Mouse (Mus musculus) left cerebral cortex, postnatal 10 days (tissue): ENCODE data around the gene Sdk1. TPM values are rescaled to one million over a fixed set of nuclear protein-coding genes. Genes with fewer than 3 reads are reported as not detected.

ENCODE experiments used
- DNase-seq, 2 experiments: peaks; one replicate each; pipeline ENCODE4 v3.0.0; 2021 to 2022; ENCODE audit warnings: low spot score in 2 of 2, mixed read lengths in 1 of 2; ENCODE audit errors: extremely low spot score in 1 of 2
- intact Hi-C: fragments of 180-260 bp; cut with DNase I; formaldehyde crosslinking; loops from one replicate; pipeline ENCODE4 v1.15.1; 2025
- total RNA-seq, 2 experiments: library from RNA; stranded (reverse); gene quantifications; 2 replicates each; pipeline ENCODE4 v1.2.3; 2021

Sdk1 gene
- total RNA-seq, 2 experiments from 2014 or later, result 13.0 to 15.3 TPM

- intact Hi-C loops, result no loop called here
Measured at GRCm38 (mm10) chr5:141311801-141312200, 70.5 kb downstream of the Sdk1 start.

DNA sequence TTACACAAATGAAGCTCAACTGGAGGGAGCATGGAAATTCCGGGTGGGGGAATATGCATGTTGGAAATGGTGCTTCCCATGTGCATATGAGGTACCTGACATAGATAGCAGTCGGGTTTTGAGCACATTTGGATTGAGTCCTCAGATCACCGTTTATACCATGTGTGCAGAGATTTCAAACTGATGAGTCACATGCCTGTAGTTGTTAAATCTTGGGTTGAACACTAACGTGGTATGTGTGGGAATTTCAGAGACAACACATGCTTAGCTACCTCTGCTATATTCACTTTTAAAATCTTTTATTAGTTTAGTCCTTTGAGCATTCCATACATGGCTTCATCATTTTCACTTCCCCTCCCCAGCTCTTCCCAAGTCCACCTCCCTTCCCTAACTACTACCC, 71.0 kb downstream of the Sdk1 start:
- intact Hi-C loops, result no loop called here
- DNase-seq, result no peak

More at GRCm38 (mm10) chr5:141311801-141312200, 70.5 kb downstream of the Sdk1 start:
- no peak for DNase-seq

GRCm38 (mm10) chr5:141317095-141317494, 75.8 kb downstream of the Sdk1 start:
- no peak for DNase-seq
- intact Hi-C loops, result no loop called here

- peak in 1 of 2 experiments; percentile 16 for DNase-seq
- intact Hi-C loops, result no loop called here
Measured at GRCm38 (mm10) chr5:141324910-141325309, 83.6 kb downstream of the Sdk1 start.

GRCm38 (mm10) chr5:141344376-141344775, 103.1 kb downstream of the Sdk1 start:
- intact Hi-C loops, result no loop called here
- peak in 1 of 2 experiments; percentile 25 for DNase-seq

- intact Hi-C loops, result no loop called here
- no peak for DNase-seq
Measured at GRCm38 (mm10) chr5:141345476-141345875, 104.2 kb downstream of the Sdk1 start.

GRCm38 (mm10) chr5:141362676-141363075, 121.4 kb downstream of the Sdk1 start:
- DNase-seq, result no peak
- intact Hi-C loops, result no loop called here

- no peak for DNase-seq
- intact Hi-C loops, result no loop called here
Measured at GRCm38 (mm10) chr5:141363956-141364355, 122.7 kb downstream of the Sdk1 start.

DNA sequence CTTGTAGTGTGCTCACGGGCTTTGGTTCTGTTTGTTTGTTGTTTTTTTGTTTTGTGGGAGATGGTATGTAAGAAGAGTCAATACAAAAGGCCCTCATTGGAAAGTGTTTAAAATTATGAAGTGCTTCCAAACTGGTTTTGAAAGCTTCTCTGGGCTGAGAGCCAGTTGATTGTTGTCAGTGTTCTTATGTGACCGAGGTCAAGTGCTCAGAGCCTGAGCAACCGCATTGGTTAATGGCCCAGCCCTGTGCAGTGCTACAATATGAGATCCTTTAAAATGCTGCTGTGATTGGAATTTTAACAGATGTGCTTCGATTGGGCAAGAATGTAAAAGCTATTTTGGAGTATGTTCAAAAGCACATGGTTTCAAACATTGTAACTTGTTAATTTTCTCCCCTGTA, 127.3 kb downstream of the Sdk1 start:
- no peak for DNase-seq

DNA sequence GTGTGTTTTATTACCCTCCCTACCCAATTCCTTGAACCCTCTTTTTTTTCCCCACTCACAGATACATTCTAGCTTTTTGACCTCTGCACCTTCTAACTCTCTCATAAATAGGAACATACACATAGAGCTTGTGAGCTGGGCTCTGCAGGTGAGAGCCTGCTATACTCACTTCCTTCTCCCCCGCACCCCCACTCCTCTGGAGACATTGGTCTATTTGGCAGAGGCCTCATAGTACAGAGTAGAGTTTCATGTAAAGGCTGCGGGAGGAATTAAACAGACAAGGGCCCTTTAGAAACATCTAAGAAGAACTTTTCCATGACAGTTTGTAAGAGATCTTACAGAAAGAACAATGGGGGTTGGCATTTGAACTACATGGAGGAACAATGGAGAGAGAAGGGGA, 133.5 kb downstream of the Sdk1 start:
- DNase-seq, result no peak
- intact Hi-C loops, result no loop called here

More for the DNA sequence above, 127.3 kb downstream of the Sdk1 start:
- intact Hi-C loops, result no loop called here

GRCm38 (mm10) chr5:141379836-141380773, 138.8 kb downstream of the Sdk1 start:
- DNase-seq, result no peak
- intact Hi-C loops, result no loop called here

DNA sequence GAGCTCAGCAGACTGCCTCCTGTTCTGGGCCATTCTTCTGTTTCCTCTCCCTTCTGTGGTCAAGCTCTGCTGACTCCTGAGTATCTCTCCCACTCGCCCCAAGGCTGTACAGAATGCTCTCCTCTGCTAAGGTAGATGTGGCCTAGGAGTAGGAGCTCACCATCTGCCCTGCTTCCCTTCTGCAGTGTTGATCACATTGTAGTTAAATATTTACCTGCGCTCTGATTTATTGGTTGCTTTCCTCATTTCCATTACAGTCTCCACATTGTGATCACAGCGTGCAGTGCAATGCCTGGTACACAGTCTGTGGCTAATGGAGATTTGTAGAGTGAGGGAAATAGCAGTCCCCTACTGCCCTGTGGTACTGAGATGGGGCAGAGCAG, 139.5 kb downstream of the Sdk1 start:
- no peak for DNase-seq
- intact Hi-C loops, result no loop called here

DNA sequence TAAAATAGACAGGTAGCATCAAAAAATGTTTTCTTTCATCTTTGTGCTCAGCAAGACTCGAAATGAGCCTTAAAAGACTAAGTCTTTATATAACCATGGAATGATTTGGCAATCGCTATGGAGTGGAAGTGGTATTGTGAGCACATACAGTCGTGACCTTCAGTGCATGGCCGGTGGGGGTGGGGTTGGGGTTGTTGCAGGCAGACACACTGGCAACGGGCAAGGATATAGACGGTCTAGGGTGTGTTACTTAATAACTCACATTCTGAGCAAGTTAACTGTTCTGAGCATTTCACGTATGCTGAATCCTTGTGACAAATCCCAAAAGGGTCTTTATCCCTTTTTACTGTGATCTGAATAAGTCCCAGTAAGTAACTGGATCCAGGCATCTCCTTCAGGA, 140.3 kb downstream of the Sdk1 start:
- no peak for DNase-seq

DNA sequence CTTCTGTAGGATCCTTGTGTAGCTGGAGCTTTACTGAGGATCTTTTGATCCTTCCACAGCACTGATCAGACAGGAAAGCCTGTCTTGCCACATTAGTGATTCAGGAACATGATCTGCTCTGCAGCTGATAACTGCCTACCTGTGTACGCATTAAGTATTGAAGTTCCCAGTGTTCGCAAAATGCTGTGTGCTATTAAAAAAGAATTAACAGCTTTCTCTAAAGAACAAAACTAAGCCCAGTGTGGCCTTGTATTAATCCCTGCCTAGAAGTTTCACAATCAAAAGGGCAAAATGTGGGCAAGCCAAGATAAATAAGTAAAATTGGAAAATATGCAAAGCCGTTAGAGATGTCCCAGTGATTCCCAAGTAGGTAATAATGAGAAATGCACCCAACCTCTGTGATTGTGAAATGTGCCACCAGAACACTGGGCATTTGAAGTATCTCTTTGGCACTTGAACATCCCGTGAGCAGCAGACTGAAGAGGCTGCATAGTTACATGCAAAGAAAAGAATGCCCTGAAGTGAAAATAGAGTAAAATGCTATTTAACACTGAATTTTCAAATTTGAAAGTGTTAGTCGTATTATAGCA, 141.1 kb downstream of the Sdk1 start:
- intact Hi-C loops, result no loop called here
- DNase-seq, result no peak

More for the DNA sequence above, 140.3 kb downstream of the Sdk1 start:
- intact Hi-C loops, result no loop called here

- intact Hi-C loops, result no loop called here
- DNase-seq, result no peak
Measured at GRCm38 (mm10) chr5:141388451-141388850, 147.2 kb downstream of the Sdk1 start.

GRCm38 (mm10) chr5:141390541-141390940, 149.3 kb downstream of the Sdk1 start:
- intact Hi-C loops, result no loop called here
- DNase-seq, result no peak

DNA sequence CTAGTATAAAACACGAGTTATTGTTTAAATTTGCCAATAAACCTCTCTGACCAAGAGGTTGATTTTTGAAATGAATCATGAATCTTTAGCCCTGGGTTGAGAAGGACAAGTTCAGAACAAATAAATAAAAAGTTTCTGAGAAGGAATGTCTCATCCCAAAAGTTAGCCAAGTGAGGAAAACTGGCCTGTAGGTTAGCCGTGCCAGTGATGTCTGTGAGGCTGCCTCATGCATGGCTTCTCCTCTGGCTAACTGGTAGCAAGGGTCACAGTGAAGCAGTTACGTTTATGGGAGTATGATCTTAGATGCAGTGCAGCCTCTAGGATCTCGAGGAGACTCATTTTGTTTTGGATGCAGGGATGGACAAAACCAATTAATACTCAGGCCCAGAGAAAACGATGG, 149.9 kb downstream of the Sdk1 start:
- DNase-seq, result no peak

GRCm38 (mm10) chr5:141393846-141394245, 152.6 kb downstream of the Sdk1 start:
- intact Hi-C loops, result no loop called here
- DNase-seq, result no peak

More for the DNA sequence above, 149.9 kb downstream of the Sdk1 start:
- intact Hi-C loops, result no loop called here

- no peak for DNase-seq
- intact Hi-C loops, result no loop called here
Measured at GRCm38 (mm10) chr5:141394586-141394985, 153.3 kb downstream of the Sdk1 start.

GRCm38 (mm10) chr5:141403741-141404140, 162.5 kb downstream of the Sdk1 start:
- no peak for DNase-seq

More at GRCm38 (mm10) chr5:141403741-141404140, 162.5 kb downstream of the Sdk1 start:
- intact Hi-C loops, result no loop called here
